Mouse (Mus musculus) ES-Bruce4 (cell line): ENCODE measurements around the gene Rilpl1. TPM values are rescaled to one million over a fixed set of nuclear protein-coding genes. Genes with fewer than 3 reads are reported as not detected.

Experiments
- H3K27ac ChIP-seq: 2 replicates; pipeline ENCODE4 v1.5.1; 2012; ENCODE audit warnings: low read length, inconsistent platforms; ENCODE audit not compliant: insufficient read depth
- H3K27me3 ChIP-seq: 2 replicates; pipeline ENCODE4 v1.6.1; 2012; ENCODE audit warnings: mild to moderate bottlenecking, low read length, inconsistent platforms; ENCODE audit not compliant: control insufficient read depth, poor library complexity, insufficient read depth, severe bottlenecking
- H3K36me3 ChIP-seq: 2 replicates; pipeline ENCODE4 v1.6.1; 2012; ENCODE audit warnings: inconsistent platforms, mild to moderate bottlenecking, low read length, moderate library complexity; ENCODE audit not compliant: control insufficient read depth, poor library complexity, insufficient read depth, severe bottlenecking
- H3K4me1 ChIP-seq: one replicate; pipeline ENCODE4 v1.8.1; 2011; ENCODE audit warnings: low read length; ENCODE audit not compliant: control insufficient read depth, insufficient read depth
- H3K4me3 ChIP-seq: 2 replicates; pipeline ENCODE4 v1.5.1; 2011; ENCODE audit warnings: low read depth, mild to moderate bottlenecking, low read length
- H3K9ac ChIP-seq: 2 replicates; pipeline ENCODE4 v1.6.1; 2012; ENCODE audit warnings: low read depth, mild to moderate bottlenecking, inconsistent platforms; ENCODE audit not compliant: poor library complexity, severe bottlenecking
- H3K9me3 ChIP-seq: replicated peaks from 2 replicates; pipeline ENCODE4 v1.6.1; 2012; ENCODE audit warnings: mild to moderate bottlenecking, low read length, inconsistent platforms; ENCODE audit not compliant: control insufficient read depth, poor library complexity, insufficient read depth, severe bottlenecking
- CTCF ChIP-seq: IDR thresholded peaks from one replicate; pipeline ENCODE4 v1.8.1; 2011; ENCODE audit warnings: low read depth, low read length
- EP300 ChIP-seq: IDR thresholded peaks from 2 replicates; pipeline ENCODE4 v1.6.1; 2011; ENCODE audit warnings: low read depth, low read length; ENCODE audit not compliant: insufficient read depth
- POLR2A ChIP-seq: IDR thresholded peaks from one replicate; pipeline ENCODE4 v1.8.1; 2011; ENCODE audit warnings: low read length; ENCODE audit not compliant: insufficient read depth
- polyA plus RNA-seq: library from polyadenylated mRNA; stranded (reverse); fragments of >200 nt; gene quantifications from 2 replicates; pipeline ENCODE4 v1.2.4, GENCODE M21; 2011; ENCODE audit warnings: low read depth; ENCODE audit not compliant: missing spikeins, insufficient read depth, insufficient read length

Rilpl1 gene
- polyA plus RNA-seq, 1 experiment: 18.0 TPM

GRCm38 (mm10) chr5:124449494-124449893 is 81.7 kb downstream of the Rilpl1 start:
- Histone ChIP-seq H3K9ac (no peak overlapping the region), H3K4me3 (no peak overlapping the region), H3K4me1 (peaks cover 5% of the 10 kb centered on the region), H3K36me3 (peaks cover 47% of the 10 kb centered on the region), H3K27ac (no peak overlapping the region), H3K9me3 (no peaks in the 10 kb centered on the region), H3K27me3 (no peaks in the 10 kb centered on the region)
- TF ChIP-seq CTCF (no peak), POLR2A (no peak), EP300 (no peak)

DNA sequence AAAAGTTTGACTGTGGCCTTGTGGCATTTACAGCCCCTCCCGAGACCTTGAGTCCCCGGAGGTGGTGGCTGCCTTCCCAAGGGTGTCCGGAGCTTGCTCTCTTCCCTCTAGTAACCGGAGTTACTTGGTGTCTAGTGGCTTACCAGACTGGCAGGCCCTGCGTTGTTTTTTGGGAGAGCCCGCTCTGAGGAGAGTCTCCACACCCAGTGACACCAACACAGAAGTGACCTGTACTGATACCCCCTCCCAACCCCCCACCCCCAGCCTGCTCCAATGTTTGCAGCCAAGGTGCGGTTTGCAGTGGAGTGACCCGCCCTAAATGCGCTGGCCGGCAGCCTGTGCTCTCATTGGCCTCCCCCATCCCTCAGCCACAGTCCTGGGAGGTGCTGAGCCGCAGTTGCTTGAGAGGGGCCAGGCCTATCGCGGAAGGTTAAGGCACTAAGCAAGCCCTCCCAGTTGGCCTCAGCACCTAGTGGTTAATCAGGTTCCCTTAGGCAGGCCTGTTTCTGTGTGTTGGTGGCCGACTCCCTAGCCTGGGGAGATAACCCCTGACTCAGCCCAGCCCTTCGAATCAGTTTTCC is 84.8 kb downstream of the Rilpl1 start:
- Histone ChIP-seq H3K4me1 (peaks cover 5% of the 10 kb centered on the region), H3K36me3 (peaks cover 43% of the 10 kb centered on the region), H3K9me3 (no peaks in the 10 kb centered on the region), H3K4me3 (peak overlapping the region; percentile 78), H3K9ac (peak overlapping the region; percentile 98), H3K27ac (peak overlapping the region; percentile 79), H3K27me3 (no peaks in the 10 kb centered on the region)
- TF ChIP-seq CTCF: no peak
- TF ChIP-seq POLR2A: no peak
- peak; percentile 67; the same call in 1 of the 2 replicates for TF ChIP-seq EP300

GRCm38 (mm10) chr5:124445621-124446293 is 85.4 kb downstream of the Rilpl1 start:
- TF ChIP-seq CTCF: no peak
- no peak for TF ChIP-seq EP300
- TF ChIP-seq POLR2A: no peak
- H3K9ac ChIP-seq: peak overlapping the region; percentile 98

DNA sequence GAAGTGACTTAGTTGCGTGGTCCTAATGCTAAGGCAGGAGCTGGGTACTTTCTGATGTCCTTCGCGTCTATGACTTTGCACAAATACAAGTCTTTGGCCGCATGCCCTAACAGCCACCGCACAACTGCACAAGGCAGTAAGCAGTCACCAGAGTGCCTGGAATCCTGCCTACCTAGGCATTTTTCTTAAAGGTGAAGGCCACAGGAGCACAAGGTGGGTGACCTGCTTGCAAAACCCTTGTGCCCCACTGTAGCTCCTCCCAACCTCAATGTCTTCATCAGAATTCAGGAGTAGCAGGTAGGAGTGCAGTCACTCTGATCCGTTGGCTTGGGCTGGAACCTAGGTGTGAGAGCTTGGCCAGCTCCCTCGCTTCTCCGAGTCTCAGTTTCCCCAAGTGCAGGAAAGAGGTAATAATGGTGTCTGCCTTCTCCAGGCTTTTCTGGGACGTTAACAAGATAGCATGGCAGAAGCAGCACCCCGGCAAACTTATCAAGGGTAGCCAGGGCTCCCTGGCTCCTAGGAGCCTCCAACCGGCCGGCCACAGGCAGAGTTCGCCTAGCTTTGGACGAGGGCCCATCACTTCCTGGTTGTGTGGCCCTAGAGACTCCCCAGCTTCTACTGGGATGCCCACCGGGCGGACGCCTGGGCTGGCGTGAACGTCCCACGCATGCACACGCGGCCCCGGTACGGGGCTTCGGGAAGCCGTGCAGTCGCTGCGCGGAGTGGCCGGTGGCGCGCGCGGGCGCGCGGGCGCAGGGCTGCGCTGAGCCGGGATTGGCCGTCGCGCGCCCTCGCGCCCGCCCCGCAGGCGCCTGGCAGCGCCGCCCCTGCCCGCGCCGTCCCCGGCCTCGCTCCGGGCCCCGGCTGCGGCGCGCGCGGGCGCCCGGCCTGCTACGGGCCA is 86.3 kb downstream of the Rilpl1 start:
- H3K27me3 ChIP-seq: no peaks in the 10 kb centered on the region
- TF ChIP-seq POLR2A: no peak
- no peak for TF ChIP-seq EP300
- TF ChIP-seq CTCF: no peak
- H3K36me3 ChIP-seq: peaks cover 28% of the 10 kb centered on the region
- peak overlapping the region; percentile 98 for H3K9ac ChIP-seq
- peaks cover 2% of the 10 kb centered on the region for H3K4me1 ChIP-seq
- peak overlapping the region; percentile 85 for H3K27ac ChIP-seq
- peak overlapping the region; percentile 88 for H3K4me3 ChIP-seq
- H3K9me3 ChIP-seq: no peaks in the 10 kb centered on the region

More at GRCm38 (mm10) chr5:124445621-124446293, 85.4 kb downstream of the Rilpl1 start:
- Histone ChIP-seq H3K27ac (peak overlapping the region; percentile 79), H3K9me3 (no peaks in the 10 kb centered on the region), H3K4me1 (peaks cover 5% of the 10 kb centered on the region), H3K36me3 (peaks cover 36% of the 10 kb centered on the region), H3K4me3 (peak overlapping the region; percentile 78), H3K27me3 (no peaks in the 10 kb centered on the region)

DNA sequence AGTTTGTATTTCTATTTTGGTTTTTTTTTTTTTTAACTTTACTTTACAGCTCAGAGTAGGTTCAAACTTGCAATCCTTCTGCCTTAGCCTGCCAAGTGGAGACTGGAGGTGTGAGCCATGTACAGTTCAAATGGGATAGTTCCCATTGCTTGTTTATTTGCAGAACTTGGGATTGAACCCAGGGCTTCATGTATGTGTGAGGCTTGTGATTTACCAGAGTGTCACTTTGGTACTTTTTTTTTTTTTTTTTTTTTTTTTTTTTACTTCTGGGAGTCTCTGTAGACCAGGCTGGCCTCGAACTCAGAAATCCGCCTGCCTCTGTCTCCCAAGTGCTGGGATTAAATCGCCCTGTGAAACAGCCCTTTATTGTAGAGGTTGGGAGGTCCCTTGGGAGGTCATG is 87.0 kb downstream of the Rilpl1 start:
- TF ChIP-seq EP300 (no peak), CTCF (no peak), POLR2A (no peak)
- Histone ChIP-seq H3K4me1 (peaks cover 2% of the 10 kb centered on the region), H3K9ac (peak overlapping the region; percentile 98), H3K27ac (peak overlapping the region; percentile 85), H3K9me3 (no peaks in the 10 kb centered on the region), H3K36me3 (peaks cover 22% of the 10 kb centered on the region), H3K27me3 (no peaks in the 10 kb centered on the region), H3K4me3 (peak overlapping the region; percentile 88)

Other genes starting within 250 kb of the Rilpl1 start
- gene Mphosph9, start 203.4 kb downstream of the Rilpl1 start, polyA plus RNA-seq: 18.9 and 21.7 TPM in 2 replicates
- 15.4 and 16.2 TPM in 2 replicates for gene 2810006K23Rik, start 203.3 kb downstream of the Rilpl1 start, polyA plus RNA-seq
- 122 and 125 TPM in 2 replicates for gene Cdk2ap1, start 168.3 kb downstream of the Rilpl1 start, polyA plus RNA-seq
- 177 and 189 TPM in 2 replicates for gene Sbno1, start 105.4 kb downstream of the Rilpl1 start, polyA plus RNA-seq
- gene Kmt5a, start 91.5 kb downstream of the Rilpl1 start, polyA plus RNA-seq: 166 and 187 TPM in 2 replicates
- gene Rilpl2, start 53.0 kb downstream of the Rilpl1 start, polyA plus RNA-seq: 4.7 and 6.3 TPM in 2 replicates
- gene Snrnp35, start 48.3 kb downstream of the Rilpl1 start, polyA plus RNA-seq: 27.1 and 28.6 TPM in 2 replicates
- gene Tmed2, start 9.3 kb upstream of the Rilpl1 start, polyA plus RNA-seq: 193 and 281 TPM in 2 replicates
- 13.2 and 13.7 TPM in 2 replicates for gene Ddx55, start 21.5 kb upstream of the Rilpl1 start, polyA plus RNA-seq
- 57.1 and 61.3 TPM in 2 replicates for gene Eif2b1, start 47.7 kb upstream of the Rilpl1 start, polyA plus RNA-seq
- 83.6 and 83.8 TPM in 2 replicates for gene Gtf2h3, start 47.7 kb upstream of the Rilpl1 start, polyA plus RNA-seq
- gene Atp6v0a2, start 97.2 kb upstream of the Rilpl1 start, polyA plus RNA-seq: 15.4 and 16.8 TPM in 2 replicates
- gene Dnah10, start 193.7 kb upstream of the Rilpl1 start, polyA plus RNA-seq: 0.73 and 2.3 TPM in 2 replicates